Mouse (Mus musculus): ENCODE data around the gene Rrnad1. TPM values are rescaled to one million over a fixed set of nuclear protein-coding genes. Genes with fewer than 3 reads are reported as not detected.

The Rrnad1 gene
- polyA plus RNA-seq, 1 experiment from 2014 or later = 16.9 TPM

DNA sequence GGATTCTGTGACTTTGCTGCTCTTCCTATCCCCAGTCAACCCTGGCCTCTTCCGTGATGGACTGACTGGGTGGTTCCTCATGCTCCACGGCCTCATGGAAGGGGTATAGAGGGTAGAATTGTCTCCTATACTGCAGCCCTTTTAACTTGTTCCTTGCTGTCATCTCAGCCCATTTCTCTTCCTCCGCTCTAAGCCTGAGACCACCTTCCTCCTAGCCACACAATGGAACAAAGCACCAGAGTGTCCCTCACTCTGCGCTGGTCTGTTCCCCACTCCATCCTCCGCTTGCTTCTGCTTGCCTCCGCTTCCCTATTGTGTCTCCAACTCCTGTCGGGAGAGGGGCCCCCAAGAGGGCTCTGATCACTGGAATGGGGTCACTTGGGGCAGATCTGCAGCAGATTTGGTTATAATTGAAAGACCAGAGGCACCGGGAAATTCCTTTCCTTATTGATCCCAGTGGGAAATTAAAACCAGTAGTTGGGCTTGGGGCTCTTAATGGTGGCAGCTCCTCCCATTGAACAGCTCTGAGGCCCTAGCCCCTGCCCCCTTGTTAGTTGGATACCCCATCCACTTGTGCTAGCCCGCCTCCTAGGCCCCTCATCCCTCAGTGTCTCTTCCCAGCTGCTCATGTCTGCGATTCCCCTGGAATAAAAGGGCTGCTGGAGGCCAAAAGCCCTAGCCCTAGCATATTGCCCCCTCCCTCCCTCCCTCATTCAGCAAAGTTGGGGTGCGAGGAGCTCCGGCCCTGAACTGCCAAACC is 15.4 kb upstream of the Rrnad1 start:
- H3K4me2 ChIP-seq (ENCODE audit: low read depth) = no peak overlapping the region
- peaks cover 53% of the 10 kb centered on the region for H3K4me1 ChIP-seq (ENCODE audit: control insufficient read depth, insufficient read depth, low read length)

GRCm38 (mm10) chr3:87944838-87945600 is 14.5 kb upstream of the Rrnad1 start:
- WGBS = 13% methylated on average over 4 of the region's 4 CpGs
- Histone ChIP-seq H3K27me3 (ENCODE audit: control insufficient read depth, insufficient read depth, low read length) (no peaks in the 10 kb centered on the region), H3K4me1 (ENCODE audit: control insufficient read depth, insufficient read depth, low read length) (peaks cover 44% of the 10 kb centered on the region), H3K9ac (ENCODE audit: low read length) (peak overlapping the region; percentile 24; the same call in 1 of the 2 replicates), H3K27ac (ENCODE audit: low read depth, low read length) (peak overlapping the region; percentile 74), H3K4me2 (ENCODE audit: low read depth) (no peak overlapping the region), H3K36me3 (ENCODE audit: control insufficient read depth, insufficient read depth, low read length) (peaks cover 15% of the 10 kb centered on the region), H3K4me3 (ENCODE audit: low read depth, low read length) (no peak overlapping the region), H3K9me3 (ENCODE audit: control insufficient read depth, low read length) (no peaks in the 10 kb centered on the region)
- ATAC-seq (ENCODE audit: insufficient read depth, low FRiP score, low TSS enrichment) (0 out of 2 replicates have a peak, but pooled peaks have one; percentile 24), DNase-seq (ENCODE audit: low spot score) (peak; percentile 27)

More for the DNA sequence above, 15.4 kb upstream of the Rrnad1 start:
- ATAC-seq (ENCODE audit: insufficient read depth, low FRiP score, low TSS enrichment) (no peak), DNase-seq (ENCODE audit: low spot score) (peak; percentile 60)
- Histone ChIP-seq H3K27ac (ENCODE audit: low read depth, low read length) (peak overlapping the region; percentile 77), H3K36me3 (ENCODE audit: control insufficient read depth, insufficient read depth, low read length) (peaks cover 11% of the 10 kb centered on the region), H3K4me3 (ENCODE audit: low read depth, low read length) (no peak overlapping the region), H3K9me3 (ENCODE audit: control insufficient read depth, low read length) (no peaks in the 10 kb centered on the region), H3K9ac (ENCODE audit: low read length) (peak overlapping the region; percentile 12), H3K27me3 (ENCODE audit: control insufficient read depth, insufficient read depth, low read length) (no peaks in the 10 kb centered on the region)
- 5% methylated on average over 12 of the region's 12 CpGs for WGBS

- no peaks in the 10 kb centered on the region for H3K9me3 ChIP-seq (ENCODE audit: control insufficient read depth, low read length)
- H3K4me3 ChIP-seq (ENCODE audit: low read depth, low read length) = no peak overlapping the region
- H3K27ac ChIP-seq (ENCODE audit: low read depth, low read length) = no peak overlapping the region
- DNase-seq (ENCODE audit: low spot score) (no peak), ATAC-seq (ENCODE audit: insufficient read depth, low FRiP score, low TSS enrichment) (no peak)
- no peak overlapping the region for H3K4me2 ChIP-seq (ENCODE audit: low read depth)
- H3K36me3 ChIP-seq (ENCODE audit: control insufficient read depth, insufficient read depth, low read length) = peaks cover 26% of the 10 kb centered on the region
- no peak overlapping the region for H3K9ac ChIP-seq (ENCODE audit: low read length)
- H3K27me3 ChIP-seq (ENCODE audit: control insufficient read depth, insufficient read depth, low read length) = no peaks in the 10 kb centered on the region
- 75% methylated on average over 7 of the region's 7 CpGs for WGBS
- H3K4me1 ChIP-seq (ENCODE audit: control insufficient read depth, insufficient read depth, low read length) = peaks cover 37% of the 10 kb centered on the region
Measured at GRCm38 (mm10) chr3:87943586-87943985, 13.1 kb upstream of the Rrnad1 start.

DNA sequence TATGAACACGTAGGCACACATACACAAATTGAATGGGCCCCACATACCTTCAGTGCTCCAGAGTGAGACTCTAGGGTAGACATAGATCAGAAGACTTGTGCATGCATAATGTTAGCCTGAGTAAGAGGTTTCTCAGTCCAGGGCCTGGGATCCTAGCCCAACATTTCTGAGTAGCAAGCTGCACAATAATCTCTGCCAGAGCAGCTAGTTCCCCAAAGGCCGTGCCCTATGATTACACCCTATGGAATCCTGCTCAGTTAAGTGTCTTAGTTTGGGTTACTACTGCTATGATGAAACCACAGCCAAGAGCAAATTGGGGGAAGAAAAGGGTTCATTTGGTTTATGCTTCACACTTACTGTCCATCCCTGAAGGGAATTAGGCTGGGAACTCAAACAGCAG is 12.0 kb upstream of the Rrnad1 start:
- Histone ChIP-seq H3K4me2 (ENCODE audit: low read depth) (no peak overlapping the region), H3K9me3 (ENCODE audit: control insufficient read depth, low read length) (no peaks in the 10 kb centered on the region), H3K4me3 (ENCODE audit: low read depth, low read length) (no peak overlapping the region), H3K36me3 (ENCODE audit: control insufficient read depth, insufficient read depth, low read length) (peaks cover 32% of the 10 kb centered on the region), H3K4me1 (ENCODE audit: control insufficient read depth, insufficient read depth, low read length) (peaks cover 32% of the 10 kb centered on the region), H3K9ac (ENCODE audit: low read length) (no peak overlapping the region), H3K27me3 (ENCODE audit: control insufficient read depth, insufficient read depth, low read length) (no peaks in the 10 kb centered on the region), H3K27ac (ENCODE audit: low read depth, low read length) (no peak overlapping the region)
- DNase-seq (ENCODE audit: low spot score) (no peak), ATAC-seq (ENCODE audit: insufficient read depth, low FRiP score, low TSS enrichment) (no peak)
- 90% methylated on average over 2 of the region's 2 CpGs for WGBS

- Histone ChIP-seq H3K4me3 (ENCODE audit: low read depth, low read length) (no peak overlapping the region), H3K27ac (ENCODE audit: low read depth, low read length) (no peak overlapping the region), H3K9ac (ENCODE audit: low read length) (no peak overlapping the region), H3K4me2 (ENCODE audit: low read depth) (no peak overlapping the region), H3K36me3 (ENCODE audit: control insufficient read depth, insufficient read depth, low read length) (peaks cover 32% of the 10 kb centered on the region), H3K9me3 (ENCODE audit: control insufficient read depth, low read length) (no peaks in the 10 kb centered on the region), H3K27me3 (ENCODE audit: control insufficient read depth, insufficient read depth, low read length) (no peaks in the 10 kb centered on the region), H3K4me1 (ENCODE audit: control insufficient read depth, insufficient read depth, low read length) (peaks cover 14% of the 10 kb centered on the region)
- WGBS = 65% methylated on average over 5 of the region's 5 CpGs
- DNase-seq (ENCODE audit: low spot score) = no peak
- ATAC-seq (ENCODE audit: insufficient read depth, low FRiP score, low TSS enrichment) = no peak
Measured at GRCm38 (mm10) chr3:87940611-87941010, 10.1 kb upstream of the Rrnad1 start.

- 95% methylated on average over 2 of the region's 2 CpGs for WGBS
- Histone ChIP-seq H3K27ac (ENCODE audit: low read depth, low read length) (no peak overlapping the region), H3K36me3 (ENCODE audit: control insufficient read depth, insufficient read depth, low read length) (peaks cover 27% of the 10 kb centered on the region), H3K4me3 (ENCODE audit: low read depth, low read length) (no peak overlapping the region), H3K27me3 (ENCODE audit: control insufficient read depth, insufficient read depth, low read length) (no peaks in the 10 kb centered on the region), H3K9ac (ENCODE audit: low read length) (no peak overlapping the region), H3K4me2 (ENCODE audit: low read depth) (no peak overlapping the region), H3K9me3 (ENCODE audit: control insufficient read depth, low read length) (no peaks in the 10 kb centered on the region), H3K4me1 (ENCODE audit: control insufficient read depth, insufficient read depth, low read length) (peaks cover 6% of the 10 kb centered on the region)
- peak; percentile 86 for DNase-seq (ENCODE audit: low spot score)
- ATAC-seq (ENCODE audit: insufficient read depth, low FRiP score, low TSS enrichment) = peak; percentile 20; the same call in 1 of the 2 replicates
Measured at GRCm38 (mm10) chr3:87935776-87936175, 5.3 kb upstream of the Rrnad1 start.

- ATAC-seq (ENCODE audit: insufficient read depth, low FRiP score, low TSS enrichment) = no peak
- DNase-seq (ENCODE audit: low spot score) = no peak
- Histone ChIP-seq H3K27me3 (ENCODE audit: control insufficient read depth, insufficient read depth, low read length) (no peaks in the 10 kb centered on the region), H3K27ac (ENCODE audit: low read depth, low read length) (no peak overlapping the region), H3K9ac (ENCODE audit: low read length) (no peak overlapping the region), H3K4me2 (ENCODE audit: low read depth) (no peak overlapping the region), H3K4me1 (ENCODE audit: control insufficient read depth, insufficient read depth, low read length) (peaks cover 6% of the 10 kb centered on the region), H3K9me3 (ENCODE audit: control insufficient read depth, low read length) (no peaks in the 10 kb centered on the region), H3K4me3 (ENCODE audit: low read depth, low read length) (no peak overlapping the region), H3K36me3 (ENCODE audit: control insufficient read depth, insufficient read depth, low read length) (peaks cover 25% of the 10 kb centered on the region)
- WGBS = 87% methylated on average over 4 of the region's 4 CpGs
Measured at GRCm38 (mm10) chr3:87935201-87935600, 4.7 kb upstream of the Rrnad1 start.

- Histone ChIP-seq H3K27ac (ENCODE audit: low read depth, low read length) (no peak overlapping the region), H3K4me3 (ENCODE audit: low read depth, low read length) (no peak overlapping the region), H3K27me3 (ENCODE audit: control insufficient read depth, insufficient read depth, low read length) (no peaks in the 10 kb centered on the region), H3K36me3 (ENCODE audit: control insufficient read depth, insufficient read depth, low read length) (peaks cover 22% of the 10 kb centered on the region), H3K4me2 (ENCODE audit: low read depth) (no peak overlapping the region), H3K9ac (ENCODE audit: low read length) (no peak overlapping the region), H3K4me1 (ENCODE audit: control insufficient read depth, insufficient read depth, low read length) (peaks cover 7% of the 10 kb centered on the region), H3K9me3 (ENCODE audit: control insufficient read depth, low read length) (no peaks in the 10 kb centered on the region)
- no peak for ATAC-seq (ENCODE audit: insufficient read depth, low FRiP score, low TSS enrichment)
- DNase-seq (ENCODE audit: low spot score) = no peak
- 86% methylated on average over 4 of the region's 4 CpGs for WGBS
Measured at GRCm38 (mm10) chr3:87934501-87934900, 4.0 kb upstream of the Rrnad1 start.

Data from neural tube, embryonic 11.5 days (tissue).